Mouse (Mus musculus): ENCODE data around the gene Map4k5. TPM values are rescaled to one million over a fixed set of nuclear protein-coding genes. Genes with fewer than 3 reads are reported as not detected.
A peak's percentile ranks its signal among the peaks of the same experiment; 100 is the strongest.

The Map4k5 gene
- polyA plus RNA-seq, 3 experiments from 2014 or later = 1.1 to 4.8 (median 4.6) TPM

GRCm38 (mm10) chr12:69838376-69838775 lies 54.6 kb downstream of the Map4k5 start:
- ATAC-seq = peak; percentile 78

GRCm38 (mm10) chr12:69833982-69834604 lies 58.9 kb downstream of the Map4k5 start:
- ATAC-seq = no peak

- no peak for ATAC-seq
These were observed 61.6 kb downstream of the Map4k5 start for GRCm38 (mm10) chr12:69831239-69831910.

- no peak for ATAC-seq
These were observed 64.8 kb downstream of the Map4k5 start for GRCm38 (mm10) chr12:69828214-69828613.

- peak; percentile 91 for ATAC-seq
These were observed 68.0 kb downstream of the Map4k5 start for GRCm38 (mm10) chr12:69824881-69825597.

GRCm38 (mm10) chr12:69814272-69814671 lies 78.7 kb downstream of the Map4k5 start:
- ATAC-seq = no peak

- ATAC-seq = no peak
These were observed 79.4 kb downstream of the Map4k5 start for GRCm38 (mm10) chr12:69813596-69813995.

- ATAC-seq = no peak
These were observed 80.0 kb downstream of the Map4k5 start for GRCm38 (mm10) chr12:69812986-69813385.

GRCm38 (mm10) chr12:69811976-69812375 lies 81.0 kb downstream of the Map4k5 start:
- no peak for ATAC-seq

- no peak for ATAC-seq
These were observed 83.6 kb downstream of the Map4k5 start for GRCm38 (mm10) chr12:69809439-69809838.

GRCm38 (mm10) chr12:69807399-69807985 lies 85.5 kb downstream of the Map4k5 start:
- ATAC-seq = no peak

GRCm38 (mm10) chr12:69805148-69805547 lies 87.9 kb downstream of the Map4k5 start:
- ATAC-seq = no peak

GRCm38 (mm10) chr12:69804393-69805070 lies 88.5 kb downstream of the Map4k5 start:
- no peak for ATAC-seq

- ATAC-seq = no peak
These were observed 89.8 kb downstream of the Map4k5 start for GRCm38 (mm10) chr12:69803196-69803595.

- no peak for ATAC-seq
These were observed 92.4 kb downstream of the Map4k5 start for GRCm38 (mm10) chr12:69800586-69800985.

- ATAC-seq = no peak
These were observed 96.7 kb downstream of the Map4k5 start for GRCm38 (mm10) chr12:69796311-69796710.

GRCm38 (mm10) chr12:69790530-69791505 lies 102.2 kb downstream of the Map4k5 start, which contains the start of gene Cdkl1:
Gene Cdkl1, minus strand, starts transcription at chr12:69791267.
- peak; percentile 58 for ATAC-seq

GRCm38 (mm10) chr12:69789766-69790529 lies 103.1 kb downstream of the Map4k5 start:
- ATAC-seq = no peak

GRCm38 (mm10) chr12:69788380-69788779 lies 104.6 kb downstream of the Map4k5 start:
- no peak for ATAC-seq

GRCm38 (mm10) chr12:69785471-69785870 lies 107.5 kb downstream of the Map4k5 start:
- no peak for ATAC-seq
